17 mouse cellular contexts compared by ENCODE assay signal in the genomic region with DNA sequence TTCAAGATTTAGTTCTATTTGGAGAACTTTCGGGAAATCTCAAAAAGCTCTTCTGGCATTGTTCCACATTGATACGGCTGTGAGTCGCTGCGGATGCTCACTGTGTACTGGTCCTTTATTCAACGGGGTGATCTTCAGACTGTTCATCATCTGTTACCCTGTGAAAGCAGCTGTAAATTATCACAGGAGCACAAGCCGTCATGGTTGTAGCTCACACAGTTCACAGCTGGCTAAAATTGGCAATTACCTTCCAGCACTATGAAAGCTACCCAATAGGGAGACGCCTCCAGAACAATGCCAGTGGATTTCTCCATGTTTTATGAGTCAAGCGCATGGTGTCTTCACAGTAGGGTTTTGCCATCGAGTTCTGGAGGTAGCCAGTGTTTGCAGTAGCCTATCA.
DNase-seq lines count a peak whose midpoint lies in the region; ATAC-seq and TF ChIP-seq lines count a peak whose summit lies in the region.
"Had no signal": no experiment of that assay in that cellular context is flagged by ENCODE, and none has a peak within 500 bp of the region (broad histone marks: within the 10 kb centered on the region; RNA-seq: fewer than 3 reads in every experiment).

No protein-coding gene starts in this region.

- H3K9me3 ChIP-seq in hindbrain, embryonic 11.5 days (ENCODE audit: control insufficient read depth, low read length) = no peaks in the 10 kb centered on the region
- H3K9me3 ChIP-seq in hindbrain, embryonic 10.5 days = no peaks in the 10 kb centered on the region
- no peaks in the 10 kb centered on the region for H3K9me3 ChIP-seq in hindbrain, embryonic 13.5 days
- H3K9me3 ChIP-seq in midbrain, postnatal 0 days (ENCODE audit: low read length) = no peaks in the 10 kb centered on the region
- H3K9me3 ChIP-seq: embryonic facial prominence, embryonic 10.5 days had no signal

- WGBS in hindbrain, embryonic 11.5 days = 78% methylated on average over 9 of the region's 9 CpGs
- 86% methylated on average over 9 of the region's 9 CpGs for WGBS in hindbrain, embryonic 10.5 days
- WGBS in hindbrain, embryonic 13.5 days = 53% methylated on average over 9 of the region's 9 CpGs
- 67% methylated on average over 9 of the region's 9 CpGs for WGBS in midbrain, postnatal 0 days

- peak; percentile 60; the same call in 1 of the 2 replicates for ATAC-seq in hindbrain, embryonic 11.5 days (ENCODE audit: low FRiP score)
- peak; percentile 75 for ATAC-seq in hindbrain, embryonic 13.5 days (ENCODE audit: low FRiP score)
- ATAC-seq in midbrain, postnatal 0 days (ENCODE audit: low FRiP score) = 0 out of 2 replicates have a peak, but pooled peaks have one; percentile 54
- no peak for ATAC-seq in erythroblast, adult 5-6 weeks (replicated peaks; ENCODE audit: low FRiP score, poor library complexity, severe bottlenecking)

- TF ChIP-seq CTCF in brain, embryonic 14.5 days (IDR thresholded peaks at IDR 0.05; ENCODE audit: borderline replicate concordance, extremely low read depth, insufficient read depth, insufficient read length) = no peak
- TF ChIP-seq CTCF in midbrain, postnatal 0 days (IDR thresholded peaks at IDR 0.05) = no peak

- H3K4me2 ChIP-seq in hindbrain, embryonic 11.5 days (replicated peaks; ENCODE audit: low read depth, low read length) = no peak overlapping the region
- H3K4me2 ChIP-seq in hindbrain, embryonic 13.5 days = no peak overlapping the region
- H3K4me2 ChIP-seq in midbrain, postnatal 0 days (ENCODE audit: low read depth, low read length, poor library complexity, severe bottlenecking) = no peak overlapping the region

- no peak overlapping the region for H3K27ac ChIP-seq in hindbrain, embryonic 11.5 days (ENCODE audit: low read depth, low read length)
- no peak overlapping the region for H3K27ac ChIP-seq in hindbrain, embryonic 10.5 days
- peak overlapping the region; percentile 30; the same call in 1 of the 2 replicates for H3K27ac ChIP-seq in hindbrain, embryonic 13.5 days
- 0 out of 2 replicates have a peak overlapping the region, but pooled peaks have one; percentile 47 for H3K27ac ChIP-seq in midbrain, postnatal 0 days (ENCODE audit: low read depth, low read length)
- H3K27ac ChIP-seq: embryonic facial prominence, embryonic 10.5 days had no signal

- no peaks in the 10 kb centered on the region for H3K27me3 ChIP-seq in hindbrain, embryonic 11.5 days (ENCODE audit: control insufficient read depth, insufficient read depth, low read length)
- no peaks in the 10 kb centered on the region for H3K27me3 ChIP-seq in hindbrain, embryonic 10.5 days (ENCODE audit: insufficient read depth, poor library complexity, severe bottlenecking)
- no peaks in the 10 kb centered on the region for H3K27me3 ChIP-seq in hindbrain, embryonic 13.5 days
- H3K27me3 ChIP-seq in midbrain, postnatal 0 days (ENCODE audit: insufficient read depth, low read length) = no peaks in the 10 kb centered on the region

- H3K4me1 ChIP-seq in hindbrain, embryonic 11.5 days (replicated peaks; ENCODE audit: control insufficient read depth, insufficient read depth, low read length) = no peaks in the 10 kb centered on the region
- no peaks in the 10 kb centered on the region for H3K4me1 ChIP-seq in hindbrain, embryonic 10.5 days (replicated peaks)
- peaks cover 5% of the 10 kb centered on the region; the same call in 1 of the 2 replicates for H3K4me1 ChIP-seq in hindbrain, embryonic 13.5 days (replicated peaks)
- H3K4me1 ChIP-seq in midbrain, postnatal 0 days (ENCODE audit: insufficient read depth, low read length) = no peaks in the 10 kb centered on the region
- H3K4me1 ChIP-seq: embryonic facial prominence, embryonic 10.5 days had no signal

- no peaks in the 10 kb centered on the region for H3K36me3 ChIP-seq in hindbrain, embryonic 11.5 days (ENCODE audit: control insufficient read depth, insufficient read depth, low read length)
- H3K36me3 ChIP-seq in hindbrain, embryonic 10.5 days = no peaks in the 10 kb centered on the region
- no peaks in the 10 kb centered on the region for H3K36me3 ChIP-seq in hindbrain, embryonic 13.5 days
- no peaks in the 10 kb centered on the region for H3K36me3 ChIP-seq in midbrain, postnatal 0 days (ENCODE audit: insufficient read depth, low read length)
- H3K36me3 ChIP-seq: embryonic facial prominence, embryonic 10.5 days had no signal

- TF ChIP-seq POLR2A in brain, embryonic 14.5 days (IDR thresholded peaks at IDR 0.05; ENCODE audit: borderline replicate concordance, extremely low read depth, insufficient read depth, insufficient read length, poor library complexity, severe bottlenecking) = no peak

- H3K4me3 ChIP-seq in hindbrain, embryonic 11.5 days (ENCODE audit: low read depth, low read length) = no peak overlapping the region
- H3K4me3 ChIP-seq in hindbrain, embryonic 10.5 days = no peak overlapping the region
- no peak overlapping the region for H3K4me3 ChIP-seq in hindbrain, embryonic 13.5 days
- H3K4me3 ChIP-seq in midbrain, postnatal 0 days (ENCODE audit: low read depth, low read length) = no peak overlapping the region
- H3K4me3 ChIP-seq: embryonic facial prominence, embryonic 10.5 days; erythroblast, embryonic 14.5 days had no signal

- no peak overlapping the region for H3K9ac ChIP-seq in hindbrain, embryonic 11.5 days (ENCODE audit: low read depth, low read length)
- no peak overlapping the region for H3K9ac ChIP-seq in hindbrain, embryonic 13.5 days
- H3K9ac ChIP-seq in midbrain, postnatal 0 days (replicated peaks; ENCODE audit: low read length, poor library complexity, severe bottlenecking) = no peak overlapping the region

- no peak for DNase-seq in hindbrain, embryonic 11.5 days (ENCODE audit: low spot score)
- DNase-seq in hindbrain, embryonic 10.5 days (ENCODE audit: low spot score) = no peak
- DNase-seq in brain, embryonic 14.5 days (ENCODE audit: low read depth) = peak; percentile 53
- DNase-seq in midbrain, postnatal 0 days (ENCODE audit: low spot score) = peak; percentile 11
- no peak for DNase-seq in adipocyte (ENCODE audit: low spot score)
- DNase-seq in ovary, postnatal 36 days (ENCODE audit: low spot score) = no peak
- DNase-seq: adrenal gland, postnatal 10 days; cerebellum, adult 2 months; kidney, adult 18-20 months; kidney, postnatal 14 days; liver; lung, adult 18-20 months; retina, postnatal 1 day had no signal

Comparison
In these comparisons a context has a peak if more than half of its experiments do, and no peak if none do; other contexts are left out.
1. H3K27ac ChIP-seq: peak in hindbrain, embryonic 13.5 days (single experiment) and midbrain, postnatal 0 days (single experiment); none in hindbrain, embryonic 11.5 days (single experiment) and hindbrain, embryonic 10.5 days (single experiment).
2. DNase-seq: peak in brain, embryonic 14.5 days (single experiment) and midbrain, postnatal 0 days (single experiment); none in hindbrain, embryonic 11.5 days (single experiment), hindbrain, embryonic 10.5 days (single experiment), adipocyte (single experiment) and ovary, postnatal 36 days (single experiment).